8 mouse cellular contexts compared by ENCODE assay signal in the genomic region with DNA sequence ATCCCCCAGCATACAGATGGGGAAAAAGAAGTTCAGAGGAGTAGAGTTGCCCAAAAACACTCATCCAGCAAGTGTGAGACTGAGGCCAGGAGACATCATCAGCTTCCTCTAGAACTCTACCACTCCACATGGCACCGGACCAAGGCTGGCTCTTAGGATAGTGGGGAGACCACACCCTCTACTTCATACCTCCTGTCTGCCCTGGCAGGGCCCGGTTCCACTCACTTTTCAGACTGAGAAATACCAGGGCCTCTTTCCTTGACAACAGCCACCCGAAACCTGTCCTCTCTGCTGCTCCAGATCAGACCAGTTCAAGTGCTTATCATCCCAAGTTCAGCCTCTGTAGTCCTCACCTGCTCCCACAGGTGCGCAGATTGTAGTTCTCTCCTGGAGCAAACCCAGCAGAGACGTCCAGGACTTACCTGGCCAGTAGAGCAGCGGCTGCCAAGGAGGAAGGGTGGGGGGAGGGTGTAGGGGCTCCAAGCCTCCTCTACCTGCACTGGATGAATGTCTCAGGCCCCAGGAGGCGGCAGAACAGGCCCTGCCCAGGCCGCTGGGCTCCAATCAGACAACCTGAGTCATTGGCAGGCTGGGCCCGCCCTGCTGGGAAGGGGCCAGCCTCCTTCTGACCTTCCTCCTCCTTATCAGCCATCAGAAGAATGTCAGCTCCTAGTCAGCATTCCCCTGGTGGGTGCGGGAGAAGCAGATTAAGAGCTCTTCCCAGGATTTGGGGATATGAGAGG. TPM values are rescaled to one million over a fixed set of nuclear protein-coding genes. Genes with fewer than 3 reads are reported as not detected.
DNase-seq lines count a peak whose midpoint lies in the region; ATAC-seq and TF ChIP-seq lines count a peak whose summit lies in the region.

A gene (minus strand): TSS at position 452 of the 743 bp plus-strand sequence.

- no peak for ATAC-seq in Patski
- ATAC-seq in intestine, postnatal 0 days, result peak; percentile 74
- ATAC-seq in cerebellum, adult (ENCODE audit: insufficient number of reproducible peaks, low FRiP score, low TSS enrichment), result no peak

- 19% methylated on average over 10 of the region's 10 CpGs for WGBS in intestine, postnatal 0 days

- TF ChIP-seq CTCF in Patski (IDR thresholded peaks at IDR 0.05), result no peak
- no peak for TF ChIP-seq CTCF in intestine, postnatal 0 days (IDR thresholded peaks at IDR 0.05; ENCODE audit: low read depth)

- CTCF ChIA-PET in Patski (lab: Charles Lee), result interaction anchor here (1.4 to 2.8 kb wide), 2 partner anchors 16 to 26 kb away, joined by 6 to 8 read pairs; no protein-coding TSS in a partner anchor

- H3K4me3 ChIP-seq in brown adipose tissue, adult 24 weeks (ENCODE audit: insufficient read depth, low read depth, low read length), result no peak within 1 kb of the TSS
- peak within 1 kb of the TSS; percentile 43 for H3K4me3 ChIP-seq in intestine, postnatal 0 days (ENCODE audit: low read depth, low read length)

- H3K27ac ChIP-seq in brown adipose tissue, adult 24 weeks (replicated peaks; ENCODE audit: low read depth, low read length), result peak within 1 kb of the TSS; percentile 32; the same call in 1 of the 2 replicates
- peak within 1 kb of the TSS; percentile 91 for H3K27ac ChIP-seq in intestine, postnatal 0 days (ENCODE audit: low read depth, low read length)

- H3K9me3 ChIP-seq in intestine, postnatal 0 days (ENCODE audit: control insufficient read depth), result no peaks in the 10 kb centered on the region

- H3K27me3 ChIP-seq in Patski, result no peaks in the 10 kb centered on the region
- no peaks in the 10 kb centered on the region for H3K27me3 ChIP-seq in intestine, postnatal 0 days (replicated peaks; ENCODE audit: control insufficient read depth, insufficient read depth, low read length)

- peaks cover 44% of the 10 kb centered on the region for H3K4me1 ChIP-seq in brown adipose tissue, adult 24 weeks (ENCODE audit: control insufficient read depth, insufficient read depth, insufficient read length, low read length)
- H3K4me1 ChIP-seq in intestine, postnatal 0 days (replicated peaks; ENCODE audit: control insufficient read depth, insufficient read depth, low read length), result peaks cover 13% of the 10 kb centered on the region; the same call in 1 of the 2 replicates

- DNase-seq in Patski (ENCODE audit: low read depth, low spot score), result no peak
- DNase-seq in lung, postnatal 4 days, result peak; percentile 78 to 92
- DNase-seq in layer of hippocampus, postnatal 25 days (ENCODE audit: extremely low spot score in 1 of 2, low spot score in 1 of 2), result no peak
- DNase-seq in gastrocnemius, postnatal 10 days, result no peak
- no peak for DNase-seq in layer of hippocampus, adult 9-11 months

- H3K9ac ChIP-seq in intestine, postnatal 0 days (ENCODE audit: low read depth, low read length), result peak within 1 kb of the TSS; percentile 59

- in situ Hi-C loops in Patski (cut with MboI; ENCODE audit: low pct_unique_long_range_greater_than_20kb), result no loop called here

- no peaks in the 10 kb centered on the region for H3K36me3 ChIP-seq in intestine, postnatal 0 days (ENCODE audit: control insufficient read depth, insufficient read depth)

- POLR2A ChIA-PET in Patski (lab: Charles Lee), result no interaction called here

- H3K4me2 ChIP-seq in intestine, postnatal 0 days (replicated peaks; ENCODE audit: low read depth), result peak within 1 kb of the TSS; percentile 66

RNA-seq across cellular contexts. Expression of the gene that starts here (rescaled TPM):
- polyA plus RNA-seq in Patski (2021), result 25.1 TPM
- 16.6 and 17.9 TPM in 2 replicates for polyA plus RNA-seq in brown adipose tissue, adult 24 weeks (2012; ENCODE audit: insufficient read depth, insufficient read length, missing spikeins)
- polyA plus RNA-seq in intestine, postnatal 0 days (2015; fragmentation: Nextera tagmentation; extraction: Ambion mirVana), result 18.3 and 18.7 TPM in 2 replicates
- 1 to 10 TPM; 1.5 to 1.6 TPM for total RNA-seq in layer of hippocampus, postnatal 25 days (2021)
- total RNA-seq in gastrocnemius, postnatal 10 days (2021), result 1 to 10 TPM; 3.7 to 5.2 TPM

Comparison
In these comparisons a context has a peak if more than half of its experiments do, and no peak if none do; other contexts are left out.
1. DNase-seq: peak in lung, postnatal 4 days (2 of 2); none in Patski (single experiment), layer of hippocampus, postnatal 25 days (0 of 2), gastrocnemius, postnatal 10 days (single experiment) and layer of hippocampus, adult 9-11 months (single experiment).